Mouse (Mus musculus) small intestine, adult 2 months (tissue): ENCODE data around the gene Folr2. TPM values are rescaled to one million over a fixed set of nuclear protein-coding genes. Genes with fewer than 3 reads are reported as not detected.

Experiments
- H3K27ac ChIP-seq: fragments of 200-500 bp; 2 replicates; pipeline ENCODE4 v1.5.1; 2012; ENCODE audit warnings: low read depth, low read length, control low read depth, inconsistent platforms; ENCODE audit not compliant: insufficient read depth
- H3K27me3 ChIP-seq: fragments of 200-500 bp; 2 replicates; pipeline ENCODE4 v1.6.1; 2012; ENCODE audit warnings: mild to moderate bottlenecking, moderate library complexity, low read length, inconsistent platforms; ENCODE audit not compliant: control insufficient read depth, insufficient read depth
- H3K36me3 ChIP-seq: fragments of 200-500 bp; 2 replicates; pipeline ENCODE4 v1.6.1; 2012; ENCODE audit warnings: mild to moderate bottlenecking, low read length, control low read depth, inconsistent platforms; ENCODE audit not compliant: control insufficient read depth, insufficient read depth
- H3K4me1 ChIP-seq: fragments of 200-500 bp; 2 replicates; pipeline ENCODE4 v1.6.1; 2012; ENCODE audit warnings: low read length, inconsistent platforms, mixed read lengths; ENCODE audit not compliant: control insufficient read depth, insufficient read depth, insufficient read length
- H3K4me3 ChIP-seq: fragments of 200-500 bp; 2 replicates; pipeline ENCODE4 v1.5.1; 2012; ENCODE audit warnings: low read depth, mild to moderate bottlenecking, control low read depth, inconsistent platforms, low read length, moderate library complexity
- CTCF ChIP-seq: fragments of 200-500 bp; IDR thresholded peaks from 2 replicates; pipeline ENCODE4 v1.5.1; 2012; ENCODE audit warnings: low read depth, mild to moderate bottlenecking, control low read depth, inconsistent platforms, low read length, moderate library complexity, mixed read lengths; ENCODE audit not compliant: insufficient replicate concordance, insufficient read length; ENCODE audit errors: extremely low read depth
- POLR2A ChIP-seq: fragments of 200-500 bp; IDR thresholded peaks from 2 replicates; pipeline ENCODE4 v1.6.1; 2012; ENCODE audit warnings: low read depth, mild to moderate bottlenecking, control low read depth, inconsistent platforms, low read length, moderate library complexity
- WGBS: fragments of 180-500 bp; shearing (Covaris S2); methylation state at CpG from one replicate; pipeline ENCODE4 v1.1.7; 2018; 5-methylcytosine and 5-hydroxymethylcytosine counted together
- polyA plus RNA-seq: library from polyadenylated mRNA; depleted of rRNA; stranded (reverse); fragments of >200 nt; gene quantifications from 2 replicates; pipeline ENCODE4 v1.2.3, GENCODE M21; 2012

The Folr2 gene
- polyA plus RNA-seq, 1 experiment: 0.52 TPM

- WGBS: 92% methylated on average over 1 of the region's 1 CpGs
These were observed 9.1 kb downstream of the Folr2 start for GRCm38 (mm10) chr7:101847934-101848333.

GRCm38 (mm10) chr7:101844186-101844585 is 12.8 kb downstream of the Folr2 start:
- H3K4me3 ChIP-seq: no peak overlapping the region

More at GRCm38 (mm10) chr7:101847934-101848333, 9.1 kb downstream of the Folr2 start:
- no peak for TF ChIP-seq POLR2A
- TF ChIP-seq CTCF: no peak
- Histone ChIP-seq H3K4me1 (no peaks in the 10 kb centered on the region), H3K36me3 (no peaks in the 10 kb centered on the region), H3K4me3 (no peak overlapping the region), H3K27me3 (no peaks in the 10 kb centered on the region), H3K27ac (no peak overlapping the region)

GRCm38 (mm10) chr7:101837606-101838471 is 19.2 kb downstream of the Folr2 start, which contains the start of gene Inppl1:
Gene Inppl1 (minus strand): TSS chr7:101838229.
- WGBS: under 1% methylated on average over 64 of the region's 64 CpGs
- Histone ChIP-seq H3K27ac (peak within 1 kb of the TSS; percentile 90), H3K36me3 (peaks cover 12% of the 10 kb centered on the region), H3K4me1 (no peaks in the 10 kb centered on the region; the same call in 1 of the 2 replicates), H3K4me3 (peak within 1 kb of the TSS; percentile 96), H3K27me3 (no peaks in the 10 kb centered on the region)
- TF ChIP-seq CTCF (peak; percentile 47; the same call in 1 of the 2 replicates), POLR2A (peak; percentile 12; the same call in 1 of the 2 replicates)

More at GRCm38 (mm10) chr7:101844186-101844585, 12.8 kb downstream of the Folr2 start:
- Histone ChIP-seq H3K27me3 (no peaks in the 10 kb centered on the region), H3K4me1 (no peaks in the 10 kb centered on the region), H3K36me3 (no peaks in the 10 kb centered on the region), H3K27ac (no peak overlapping the region)
- no peak for TF ChIP-seq POLR2A
- TF ChIP-seq CTCF: no peak
- 67% methylated on average over 6 of the region's 6 CpGs for WGBS

GRCm38 (mm10) chr7:101837154-101837605 is 19.8 kb downstream of the Folr2 start:
- TF ChIP-seq CTCF: 0 out of 2 replicates have a peak, but pooled peaks have one; percentile 7
- TF ChIP-seq POLR2A: no peak

GRCm38 (mm10) chr7:101836271-101837153 is 20.5 kb downstream of the Folr2 start:
- Histone ChIP-seq H3K27ac (peak overlapping the region; percentile 90), H3K4me3 (peak overlapping the region; percentile 96), H3K27me3 (no peaks in the 10 kb centered on the region), H3K4me1 (no peaks in the 10 kb centered on the region; the same call in 1 of the 2 replicates), H3K36me3 (peaks cover 26% of the 10 kb centered on the region)
- TF ChIP-seq POLR2A: peak; percentile 10; the same call in 1 of the 2 replicates
- TF ChIP-seq CTCF: no peak
- WGBS: under 1% methylated on average over 63 of the region's 63 CpGs

More at GRCm38 (mm10) chr7:101837154-101837605, 19.8 kb downstream of the Folr2 start:
- WGBS: under 1% methylated on average over 20 of the region's 20 CpGs
- peak overlapping the region; percentile 90 for H3K27ac ChIP-seq
- no peaks in the 10 kb centered on the region for H3K27me3 ChIP-seq
- H3K4me3 ChIP-seq: peak overlapping the region; percentile 96
- no peaks in the 10 kb centered on the region; the same call in 1 of the 2 replicates for H3K4me1 ChIP-seq
- peaks cover 19% of the 10 kb centered on the region for H3K36me3 ChIP-seq

- 40% methylated on average over 5 of the region's 5 CpGs for WGBS
- no peaks in the 10 kb centered on the region for H3K27me3 ChIP-seq
- no peak overlapping the region for H3K4me3 ChIP-seq
- peaks cover 35% of the 10 kb centered on the region for H3K36me3 ChIP-seq
- no peaks in the 10 kb centered on the region; the same call in 1 of the 2 replicates for H3K4me1 ChIP-seq
- H3K27ac ChIP-seq: no peak overlapping the region
- TF ChIP-seq POLR2A: no peak
- TF ChIP-seq CTCF: 0 out of 2 replicates have a peak, but pooled peaks have one; percentile 4
These were observed 21.4 kb downstream of the Folr2 start for GRCm38 (mm10) chr7:101835457-101836109.
